Mouse (Mus musculus): Measurements from ENCODE around the gene Zranb1. TPM values are rescaled to one million over a fixed set of nuclear protein-coding genes. Genes with fewer than 3 reads are reported as not detected.

Gene Zranb1
- polyA plus RNA-seq (2014; fragmentation: Nextera tagmentation; extraction: Ambion mirVana), result 15.6 and 18.3 TPM in 2 replicates

- DNase-seq (ENCODE audit: low spot score, missing footprints), result peak; percentile 100
- Histone ChIP-seq H3K36me3 (ENCODE audit: control insufficient read depth, insufficient read depth, low read length) (no peaks in the 10 kb centered on the region), H3K9me3 (ENCODE audit: control insufficient read depth, low read length) (no peaks in the 10 kb centered on the region), H3K4me3 (ENCODE audit: low read depth, low read length) (peak within 1 kb of the TSS; percentile 96), H3K27ac (ENCODE audit: low read depth, low read length) (peak within 1 kb of the TSS; percentile 95), H3K4me2 (peak within 1 kb of the TSS; percentile 74), H3K27me3 (ENCODE audit: control insufficient read depth, insufficient read depth, low read length) (no peaks in the 10 kb centered on the region), H3K4me1 (ENCODE audit: control insufficient read depth, insufficient read depth, low read length) (peaks cover 8% of the 10 kb centered on the region; the same call in 1 of the 2 replicates), H3K9ac (ENCODE audit: low read length) (peak within 1 kb of the TSS; percentile 95)
- ATAC-seq (ENCODE audit: low FRiP score), result peak; percentile 99
- under 1% methylated on average over 69 of the region's 93 CpGs for WGBS
Observed at GRCm38 (mm10) chr7:132930850-132931559, at the start of gene Zranb1. Zranb1 (plus strand) TSS chr7:132931142.

- H3K4me1 ChIP-seq (ENCODE audit: control insufficient read depth, insufficient read depth, low read length), result no peaks in the 10 kb centered on the region
- no peaks in the 10 kb centered on the region for H3K9me3 ChIP-seq (ENCODE audit: control insufficient read depth, low read length)
- peaks cover 28% of the 10 kb centered on the region for H3K36me3 ChIP-seq (ENCODE audit: control insufficient read depth, insufficient read depth, low read length)
- 67% methylated on average over 2 of the region's 2 CpGs for WGBS
- no peaks in the 10 kb centered on the region for H3K27me3 ChIP-seq (ENCODE audit: control insufficient read depth, insufficient read depth, low read length)
- H3K9ac ChIP-seq (ENCODE audit: low read length), result no peak overlapping the region
- H3K4me2 ChIP-seq, result no peak overlapping the region
- no peak for DNase-seq (ENCODE audit: low spot score, missing footprints)
- H3K27ac ChIP-seq (ENCODE audit: low read depth, low read length), result no peak overlapping the region
- no peak for ATAC-seq (ENCODE audit: low FRiP score)
- no peak overlapping the region for H3K4me3 ChIP-seq (ENCODE audit: low read depth, low read length)
Observed at GRCm38 (mm10) chr7:132882343-132882742, 48.6 kb upstream of the Zranb1 start.

GRCm38 (mm10) chr7:132884031-132884430 is 46.9 kb upstream of the Zranb1 start:
- H3K36me3 ChIP-seq (ENCODE audit: control insufficient read depth, insufficient read depth, low read length), result peaks cover 20% of the 10 kb centered on the region
- WGBS, result 89% methylated on average over 7 of the region's 7 CpGs
- no peak overlapping the region for H3K27ac ChIP-seq (ENCODE audit: low read depth, low read length)
- no peak overlapping the region for H3K4me2 ChIP-seq
- no peak for DNase-seq (ENCODE audit: low spot score, missing footprints)
- H3K27me3 ChIP-seq (ENCODE audit: control insufficient read depth, insufficient read depth, low read length), result no peaks in the 10 kb centered on the region
- no peak for ATAC-seq (ENCODE audit: low FRiP score)
- no peak overlapping the region for H3K4me3 ChIP-seq (ENCODE audit: low read depth, low read length)
- H3K4me1 ChIP-seq (ENCODE audit: control insufficient read depth, insufficient read depth, low read length), result no peaks in the 10 kb centered on the region
- H3K9me3 ChIP-seq (ENCODE audit: control insufficient read depth, low read length), result no peaks in the 10 kb centered on the region
- H3K9ac ChIP-seq (ENCODE audit: low read length), result no peak overlapping the region

- H3K4me3 ChIP-seq (ENCODE audit: low read depth, low read length), result no peak overlapping the region
- DNase-seq (ENCODE audit: low spot score, missing footprints) (no peak), ATAC-seq (ENCODE audit: low FRiP score) (no peak)
- H3K4me2 ChIP-seq, result no peak overlapping the region
- no peaks in the 10 kb centered on the region for H3K27me3 ChIP-seq (ENCODE audit: control insufficient read depth, insufficient read depth, low read length)
- H3K36me3 ChIP-seq (ENCODE audit: control insufficient read depth, insufficient read depth, low read length), result peaks cover 10% of the 10 kb centered on the region; the same call in 1 of the 2 replicates
- WGBS, result 78% methylated on average over 7 of the region's 7 CpGs
- H3K9me3 ChIP-seq (ENCODE audit: control insufficient read depth, low read length), result no peaks in the 10 kb centered on the region
- H3K27ac ChIP-seq (ENCODE audit: low read depth, low read length), result no peak overlapping the region
- no peaks in the 10 kb centered on the region for H3K4me1 ChIP-seq (ENCODE audit: control insufficient read depth, insufficient read depth, low read length)
- H3K9ac ChIP-seq (ENCODE audit: low read length), result no peak overlapping the region
Observed at GRCm38 (mm10) chr7:132887019-132887804, 43.7 kb upstream of the Zranb1 start.

- Histone ChIP-seq H3K9ac (ENCODE audit: low read length) (no peak overlapping the region), H3K27ac (ENCODE audit: low read depth, low read length) (no peak overlapping the region), H3K4me3 (ENCODE audit: low read depth, low read length) (no peak overlapping the region)
Observed at GRCm38 (mm10) chr7:132888052-132888451, 42.9 kb upstream of the Zranb1 start.

GRCm38 (mm10) chr7:132888518-132889249 is 42.3 kb upstream of the Zranb1 start:
- Histone ChIP-seq H3K36me3 (ENCODE audit: control insufficient read depth, insufficient read depth, low read length) (peaks cover 4% of the 10 kb centered on the region; the same call in 1 of the 2 replicates), H3K9me3 (ENCODE audit: control insufficient read depth, low read length) (no peaks in the 10 kb centered on the region; the same call in 1 of the 2 replicates), H3K27me3 (ENCODE audit: control insufficient read depth, insufficient read depth, low read length) (no peaks in the 10 kb centered on the region), H3K27ac (ENCODE audit: low read depth, low read length) (no peak overlapping the region), H3K4me2 (no peak overlapping the region), H3K9ac (ENCODE audit: low read length) (no peak overlapping the region), H3K4me3 (ENCODE audit: low read depth, low read length) (no peak overlapping the region), H3K4me1 (ENCODE audit: control insufficient read depth, insufficient read depth, low read length) (no peaks in the 10 kb centered on the region)
- DNase-seq (ENCODE audit: low spot score, missing footprints) (no peak), ATAC-seq (ENCODE audit: low FRiP score) (no peak)
- WGBS, result 78% methylated on average over 4 of the region's 4 CpGs

More at GRCm38 (mm10) chr7:132888052-132888451, 42.9 kb upstream of the Zranb1 start:
- no peak overlapping the region for H3K4me2 ChIP-seq
- H3K36me3 ChIP-seq (ENCODE audit: control insufficient read depth, insufficient read depth, low read length), result peaks cover 9% of the 10 kb centered on the region; the same call in 1 of the 2 replicates
- no peaks in the 10 kb centered on the region for H3K27me3 ChIP-seq (ENCODE audit: control insufficient read depth, insufficient read depth, low read length)
- ATAC-seq (ENCODE audit: low FRiP score) (no peak), DNase-seq (ENCODE audit: low spot score, missing footprints) (no peak)
- no peaks in the 10 kb centered on the region for H3K4me1 ChIP-seq (ENCODE audit: control insufficient read depth, insufficient read depth, low read length)
- no peaks in the 10 kb centered on the region for H3K9me3 ChIP-seq (ENCODE audit: control insufficient read depth, low read length)
- WGBS, result 80% methylated on average over 3 of the region's 3 CpGs

- no peaks in the 10 kb centered on the region; the same call in 1 of the 2 replicates for H3K9me3 ChIP-seq (ENCODE audit: control insufficient read depth, low read length)
- H3K36me3 ChIP-seq (ENCODE audit: control insufficient read depth, insufficient read depth, low read length), result peaks cover under 1% of the 10 kb centered on the region; the same call in 1 of the 2 replicates
- WGBS, result 95% methylated on average over 8 of the region's 8 CpGs
- H3K4me2 ChIP-seq, result no peak overlapping the region
- ATAC-seq (ENCODE audit: low FRiP score), result no peak
- H3K27me3 ChIP-seq (ENCODE audit: control insufficient read depth, insufficient read depth, low read length), result no peaks in the 10 kb centered on the region
- no peak overlapping the region for H3K9ac ChIP-seq (ENCODE audit: low read length)
- H3K4me1 ChIP-seq (ENCODE audit: control insufficient read depth, insufficient read depth, low read length), result no peaks in the 10 kb centered on the region
- H3K27ac ChIP-seq (ENCODE audit: low read depth, low read length), result no peak overlapping the region
- DNase-seq (ENCODE audit: low spot score, missing footprints), result no peak
- H3K4me3 ChIP-seq (ENCODE audit: low read depth, low read length), result no peak overlapping the region
Observed at GRCm38 (mm10) chr7:132889691-132890090, 41.3 kb upstream of the Zranb1 start.

- no peak overlapping the region for H3K9ac ChIP-seq (ENCODE audit: low read length)
- ATAC-seq (ENCODE audit: low FRiP score), result no peak
- H3K4me2 ChIP-seq, result no peak overlapping the region
- DNase-seq (ENCODE audit: low spot score, missing footprints), result no peak
- H3K36me3 ChIP-seq (ENCODE audit: control insufficient read depth, insufficient read depth, low read length), result no peaks in the 10 kb centered on the region
- no peaks in the 10 kb centered on the region; the same call in 1 of the 2 replicates for H3K9me3 ChIP-seq (ENCODE audit: control insufficient read depth, low read length)
- WGBS, result 92% methylated on average over 5 of the region's 5 CpGs
- H3K27ac ChIP-seq (ENCODE audit: low read depth, low read length), result no peak overlapping the region
- no peak overlapping the region for H3K4me3 ChIP-seq (ENCODE audit: low read depth, low read length)
- H3K27me3 ChIP-seq (ENCODE audit: control insufficient read depth, insufficient read depth, low read length), result no peaks in the 10 kb centered on the region
- H3K4me1 ChIP-seq (ENCODE audit: control insufficient read depth, insufficient read depth, low read length), result no peaks in the 10 kb centered on the region
Observed at GRCm38 (mm10) chr7:132890201-132890600, 40.7 kb upstream of the Zranb1 start.
